Mouse (Mus musculus) lung, postnatal 0 days (tissue): ENCODE data around the gene Ubap2.

ENCODE experiments used
- CTCF ChIP-seq: IDR thresholded peaks from 2 replicates; pipeline ENCODE4 v1.5.1; 2016; ENCODE audit warnings: antibody characterized with exemption, mild to moderate bottlenecking
- EP300 ChIP-seq: IDR thresholded peaks from 2 replicates; pipeline ENCODE4 v1.6.1; 2016; ENCODE audit warnings: antibody characterized with exemption, mild to moderate bottlenecking, control low read depth

- TF ChIP-seq CTCF = no peak
- no peak for TF ChIP-seq EP300
Observed at GRCm38 (mm10) chr4:41268133-41268532, 6.8 kb downstream of the Ubap2 start.
